Mouse (Mus musculus) spleen, adult 12 weeks (tissue): Measurements from ENCODE around the gene Slc16a13.

Experiments
- DNase-seq: peaks from one replicate; pipeline ENCODE4 v3.0.0; 2022; ENCODE audit warnings: low spot score

The Slc16a13 gene

GRCm38 (mm10) chr11:70210681-70211080 lies 10.2 kb downstream of the Slc16a13 start:
- DNase-seq: no peak

GRCm38 (mm10) chr11:70208778-70209388 lies 12.0 kb downstream of the Slc16a13 start:
- DNase-seq: no peak

DNA sequence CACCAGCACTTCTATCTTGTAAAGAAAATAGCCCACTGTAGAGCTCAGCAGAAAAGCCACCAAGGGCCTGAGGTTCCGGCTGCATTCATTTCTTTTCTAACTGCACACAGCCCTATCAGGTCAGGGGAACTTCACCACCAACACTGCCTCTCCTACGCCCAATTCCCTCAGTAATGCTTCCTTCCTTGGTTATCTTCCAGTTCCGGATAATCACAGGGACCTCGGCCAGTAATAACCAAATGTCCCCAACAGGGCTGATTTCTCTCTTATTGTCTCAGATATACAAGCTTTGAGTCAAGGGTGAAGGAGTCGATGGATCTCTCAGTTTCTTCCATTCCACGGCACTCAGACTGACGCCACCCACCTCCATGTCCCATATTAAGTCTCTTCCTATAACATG lies 13.6 kb downstream of the Slc16a13 start:
- no peak for DNase-seq

DNA sequence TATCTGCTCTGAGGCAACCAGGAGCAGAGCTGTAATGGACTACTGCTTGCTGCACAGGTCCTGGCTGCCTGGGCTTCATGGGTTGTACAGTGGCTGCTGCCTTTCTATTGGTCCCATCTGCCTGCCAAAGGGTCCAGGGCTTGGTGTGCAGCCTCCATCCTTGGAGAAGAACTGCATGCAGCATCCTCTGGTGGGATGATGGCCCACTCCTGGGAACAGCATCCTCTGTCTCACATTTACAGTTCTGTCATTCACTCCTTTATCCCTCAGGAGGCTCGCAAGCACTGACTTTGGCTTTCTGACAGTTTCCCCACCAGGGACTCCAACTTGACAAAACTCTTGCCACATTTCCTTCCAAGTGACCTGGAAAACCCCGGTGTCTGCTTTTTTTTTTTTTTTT lies 14.1 kb downstream of the Slc16a13 start:
- DNase-seq: no peak

GRCm38 (mm10) chr11:70201691-70202090 lies 19.2 kb downstream of the Slc16a13 start:
- DNase-seq: peak; percentile 68

GRCm38 (mm10) chr11:70200036-70200608 lies 20.7 kb downstream of the Slc16a13 start:
- no peak for DNase-seq

- no peak for DNase-seq
Observed at GRCm38 (mm10) chr11:70199107-70199506, 21.8 kb downstream of the Slc16a13 start.

GRCm38 (mm10) chr11:70198332-70198731 lies 22.5 kb downstream of the Slc16a13 start:
- DNase-seq: no peak

DNA sequence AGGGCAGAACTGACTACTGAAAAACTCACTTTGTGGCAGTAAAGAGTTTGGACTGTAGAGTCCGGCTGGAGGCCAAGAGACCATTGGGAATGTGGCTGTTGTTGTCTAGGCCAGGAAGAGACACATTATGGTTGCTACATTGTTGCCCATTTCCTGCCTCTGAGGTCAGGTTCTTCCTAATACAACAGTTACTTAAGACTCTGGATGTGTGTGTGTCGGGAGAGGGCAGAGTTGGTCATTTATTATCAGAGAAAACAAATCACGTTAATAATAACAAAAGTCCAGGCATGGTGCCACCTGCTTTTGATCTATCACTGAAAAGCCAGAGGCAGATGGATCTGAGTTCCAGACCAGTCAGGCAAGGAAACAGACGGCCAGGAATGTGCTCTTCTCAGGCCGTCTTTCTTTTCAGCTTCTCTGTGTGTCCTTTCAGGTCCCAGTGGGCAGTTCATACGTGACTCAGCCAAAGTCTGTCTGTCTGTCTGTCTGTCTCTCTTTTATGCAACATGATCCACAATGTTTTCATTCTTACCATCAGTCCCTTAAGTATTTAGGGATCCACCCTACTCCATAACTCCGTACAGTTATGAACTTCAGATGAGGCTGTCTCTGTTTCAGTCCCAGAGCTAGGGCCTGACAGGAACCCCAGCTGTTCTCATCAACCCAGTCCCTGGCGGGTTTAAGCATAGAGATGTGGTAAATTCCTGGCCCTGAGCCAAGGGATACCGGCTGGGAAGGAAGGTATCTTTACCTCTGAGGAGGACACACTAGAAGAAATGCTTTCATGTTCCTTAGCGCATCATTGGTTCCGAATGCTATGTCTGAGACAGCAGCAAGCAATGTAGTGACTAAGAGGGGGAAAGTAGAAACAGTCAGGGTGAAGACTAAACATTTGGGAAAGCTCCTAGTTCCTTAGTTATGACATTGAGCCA lies 27.2 kb downstream of the Slc16a13 start:
- no peak for DNase-seq

DNA sequence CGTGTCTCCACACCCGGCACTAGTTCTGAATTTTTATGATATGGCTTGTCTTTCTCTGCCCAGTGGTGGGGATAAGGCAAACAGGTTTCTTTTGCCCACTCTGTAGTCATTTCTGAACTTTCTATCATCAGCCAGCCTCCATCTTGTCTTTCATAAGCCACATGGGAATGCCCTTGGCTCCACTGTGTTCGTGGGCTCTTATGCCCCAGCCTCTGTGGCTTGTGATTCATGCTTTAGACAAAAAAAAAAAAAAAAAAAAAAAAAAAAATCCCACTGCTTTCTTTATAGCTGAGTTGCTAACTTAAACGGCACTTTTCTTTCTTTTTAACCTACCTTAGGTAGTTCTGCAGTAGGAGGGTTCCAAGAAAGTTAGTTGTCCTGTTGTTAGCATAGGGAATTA lies 28.7 kb downstream of the Slc16a13 start:
- no peak for DNase-seq

DNA sequence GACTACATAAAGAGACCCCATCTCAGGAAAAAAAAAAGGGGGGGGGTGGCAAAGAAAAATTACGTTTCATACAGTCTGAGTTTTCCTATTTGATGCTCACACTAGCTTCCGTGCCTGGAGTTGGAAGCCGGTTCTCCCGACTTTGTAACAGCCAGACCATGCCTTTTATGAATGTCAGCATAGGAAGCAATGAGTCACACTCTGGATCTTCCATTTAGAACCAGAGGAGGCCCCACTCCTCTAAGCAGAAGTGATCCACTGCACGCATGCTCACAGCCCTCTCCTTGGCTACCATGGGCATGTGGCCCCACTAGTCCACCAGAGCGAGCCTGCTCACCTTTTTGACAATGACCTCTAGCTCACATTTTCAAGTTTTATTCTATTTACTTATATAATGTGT lies 29.7 kb downstream of the Slc16a13 start:
- no peak for DNase-seq

GRCm38 (mm10) chr11:70189319-70190134 lies 31.3 kb downstream of the Slc16a13 start:
- DNase-seq: no peak

- DNase-seq: no peak
Observed at GRCm38 (mm10) chr11:70185120-70185519, 35.7 kb downstream of the Slc16a13 start.

GRCm38 (mm10) chr11:70180496-70180895 lies 40.4 kb downstream of the Slc16a13 start:
- no peak for DNase-seq

DNA sequence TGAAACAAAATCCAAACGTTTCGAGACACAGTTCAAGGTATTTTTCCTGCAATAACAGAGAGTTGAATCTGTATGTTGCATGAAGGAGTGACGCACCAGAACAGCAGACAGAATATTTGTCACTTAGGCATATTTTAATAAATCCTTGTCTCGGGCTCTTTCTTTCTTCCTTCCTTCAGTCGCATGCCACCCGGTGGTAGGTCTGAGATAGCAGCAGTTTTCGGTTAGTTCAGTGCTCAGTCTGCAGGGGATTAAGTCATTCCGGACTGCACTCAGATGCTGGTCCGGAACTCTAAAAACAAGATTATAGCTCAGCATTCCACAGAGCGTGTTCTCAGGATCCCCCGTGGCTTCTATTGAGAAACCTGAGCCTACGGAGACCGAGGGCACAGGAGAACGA lies 41.5 kb downstream of the Slc16a13 start:
- DNase-seq: no peak

DNA sequence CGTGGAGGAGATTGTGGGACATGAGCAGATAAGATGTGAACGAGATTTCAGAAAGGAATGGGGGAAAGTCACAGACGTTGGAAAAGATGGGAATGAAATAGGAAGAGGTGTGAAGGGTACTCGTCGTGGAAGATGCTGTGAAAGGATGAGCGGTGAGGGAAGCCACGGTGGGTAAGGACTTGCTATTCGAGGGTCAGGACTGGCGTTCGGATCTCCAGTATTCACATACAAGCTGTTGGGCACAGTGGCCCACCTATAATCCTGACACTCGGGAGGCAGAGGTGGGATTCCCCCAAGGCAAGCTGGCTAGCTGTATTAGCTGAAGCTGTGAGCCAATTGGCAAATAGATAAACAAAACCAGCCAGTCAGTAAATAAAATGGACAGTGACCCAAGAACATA lies 42.1 kb downstream of the Slc16a13 start:
- DNase-seq: no peak

DNA sequence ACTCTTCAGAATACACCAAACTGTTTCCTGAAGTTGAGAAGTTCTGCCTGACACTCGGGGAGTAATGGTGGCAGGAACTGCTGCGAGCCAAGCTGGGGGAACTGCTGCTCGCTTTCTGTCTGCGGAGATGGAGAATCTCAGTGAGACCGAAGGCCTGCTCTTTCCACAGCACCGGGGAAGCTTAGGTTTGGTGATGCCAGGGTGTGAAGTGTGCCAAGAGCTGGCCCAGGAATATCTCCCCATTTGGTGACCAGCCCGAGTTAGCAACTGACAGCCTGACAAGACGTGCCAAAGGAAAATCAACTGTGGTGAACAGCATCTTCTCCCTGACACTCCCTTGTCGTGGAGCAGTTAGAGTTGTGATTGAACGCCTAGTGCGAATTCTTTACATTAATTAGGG lies 42.6 kb downstream of the Slc16a13 start:
- DNase-seq: no peak

GRCm38 (mm10) chr11:70177647-70178046 lies 43.2 kb downstream of the Slc16a13 start:
- DNase-seq: no peak

DNA sequence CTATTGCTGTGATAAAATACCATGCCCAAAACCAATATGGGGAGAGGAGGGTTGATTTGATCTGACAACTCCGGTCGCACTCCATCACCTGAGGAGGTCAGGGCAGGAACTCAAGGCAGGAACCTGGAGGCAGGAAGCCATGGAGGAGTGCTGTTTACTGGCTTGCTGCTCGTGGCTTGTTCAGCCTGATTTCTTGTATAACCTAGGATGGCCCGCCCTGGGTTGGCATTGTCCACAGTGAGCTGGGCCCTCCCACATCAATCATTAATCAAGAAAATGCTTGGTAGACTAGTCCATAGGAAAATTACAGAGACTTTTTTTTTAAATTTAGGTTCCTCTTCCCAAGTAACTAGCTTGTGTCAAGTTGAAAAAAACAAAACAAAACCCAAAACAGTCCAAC lies 46.4 kb downstream of the Slc16a13 start:
- DNase-seq: no peak

DNA sequence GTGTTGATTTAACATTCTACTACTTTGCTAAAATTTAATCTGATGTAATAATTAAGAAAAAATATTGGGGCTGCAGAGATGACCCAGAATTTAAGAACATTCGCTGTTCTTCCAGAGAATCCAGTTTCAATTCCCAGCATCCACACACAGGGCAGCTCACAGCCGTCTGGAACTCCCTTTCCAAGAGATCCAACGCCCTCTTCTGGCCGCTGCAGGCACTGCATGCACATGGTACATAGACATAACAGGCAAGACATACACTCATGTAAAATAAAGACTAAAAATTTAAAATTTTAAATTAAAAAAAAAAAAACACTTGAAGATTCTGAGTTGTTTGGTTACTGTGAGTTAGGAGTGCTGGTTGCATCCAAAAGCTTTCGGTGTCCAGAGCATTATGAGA lies 48.6 kb downstream of the Slc16a13 start:
- DNase-seq: no peak

DNA sequence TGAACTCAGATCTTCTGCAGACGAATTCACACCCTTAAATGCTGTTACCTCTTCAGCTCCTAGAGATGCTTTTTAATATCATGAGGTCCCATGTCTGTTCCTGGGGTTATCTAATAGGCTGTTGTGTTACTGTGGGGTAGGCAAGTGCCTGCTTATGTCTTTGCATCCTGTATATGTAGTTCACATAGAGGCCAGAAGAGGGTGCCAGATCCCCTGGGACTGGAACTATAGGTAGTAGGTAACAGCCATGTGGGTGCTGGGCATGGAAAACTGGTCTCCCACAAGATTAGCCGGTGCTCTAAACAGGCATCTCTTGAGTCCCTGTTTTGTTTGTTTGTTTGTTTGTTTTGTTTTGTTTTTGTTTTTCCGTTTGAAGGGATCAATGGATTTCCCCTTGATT lies 49.0 kb downstream of the Slc16a13 start:
- DNase-seq: no peak

- no peak for DNase-seq
Observed at GRCm38 (mm10) chr11:70171181-70171580, 49.7 kb downstream of the Slc16a13 start.
